Mouse (Mus musculus): ENCODE data around the gene Plxdc1.

DNA sequence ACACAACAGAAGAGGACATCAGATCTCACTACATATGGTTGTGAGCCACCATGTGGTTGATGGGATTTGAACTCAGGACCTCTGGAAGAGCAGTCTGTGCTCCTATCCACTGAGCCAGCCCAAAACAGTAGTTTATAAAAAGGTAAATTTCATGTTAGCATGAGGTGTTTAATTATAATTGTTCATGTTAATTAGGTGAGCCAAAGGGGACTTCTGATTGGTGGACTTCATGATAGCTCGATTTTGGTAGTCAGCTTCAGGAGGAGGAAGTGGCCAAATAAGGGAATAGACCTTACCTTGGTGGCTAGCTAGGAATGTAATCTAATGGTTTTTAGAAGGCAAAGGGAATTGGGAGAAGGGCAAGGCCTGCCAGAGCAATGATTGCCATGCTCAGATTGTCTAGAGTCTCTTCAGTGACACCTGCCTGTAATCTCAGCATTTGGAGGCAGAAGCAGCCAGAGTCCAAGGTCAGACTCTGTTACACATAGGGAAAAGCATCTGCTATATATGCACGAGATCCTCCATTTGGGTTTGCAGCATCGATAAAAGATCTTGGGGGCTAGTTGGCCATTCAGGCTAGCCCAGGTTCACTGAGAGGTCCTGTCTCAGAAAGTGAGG, 88.6 kb downstream of the Plxdc1 start:
- TF ChIP-seq POLR2A (IDR thresholded peaks at IDR 0.05; ENCODE audit: borderline replicate concordance, control insufficient read depth, low read depth, low read length) (no peak), CTCF (IDR thresholded peaks at IDR 0.05; ENCODE audit: control insufficient read depth, insufficient read depth, low read length) (no peak)
